13 mouse cellular contexts compared by ENCODE assay signal in genomic region chr5:67095153-67095552, GRCm38 (mm10). TPM values are rescaled to one million over a fixed set of nuclear protein-coding genes. Genes with fewer than 3 reads are reported as not detected.
DNase-seq lines count a peak whose midpoint lies in the region; ATAC-seq and TF ChIP-seq lines count a peak whose summit lies in the region.
"Had no signal": no experiment of that assay in that cellular context is flagged by ENCODE, and none has a peak within 500 bp of the region (broad histone marks: within the 10 kb centered on the region; RNA-seq: fewer than 3 reads in every experiment).

No protein-coding gene starts in this region.

- DNase-seq in intestine, embryonic 14.5 days (ENCODE audit: low spot score) = peak; percentile 67
- DNase-seq in right cerebral cortex, postnatal 4 days = peak; percentile 10
- DNase-seq in right cerebral cortex, postnatal 14 days = no peak
- no peak for DNase-seq in thymus, postnatal 10 days (ENCODE audit: low spot score in 2 of 2)
- DNase-seq in forebrain, embryonic 14.5 days (ENCODE audit: low spot score) = no peak
- DNase-seq: cerebellum, adult 11-12 months; spleen, adult 18-20 months had no signal

- no peak overlapping the region for H3K4me2 ChIP-seq in intestine, embryonic 14.5 days (ENCODE audit: low read length)
- no peak overlapping the region for H3K4me2 ChIP-seq in intestine, postnatal 0 days (replicated peaks; ENCODE audit: low read depth)
- H3K4me2 ChIP-seq in hindbrain, embryonic 15.5 days = peak overlapping the region; percentile 14; the same call in 1 of the 2 replicates
- no peak overlapping the region for H3K4me2 ChIP-seq in stomach, embryonic 16.5 days (ENCODE audit: low read depth, low read length)
- no peak overlapping the region for H3K4me2 ChIP-seq in forebrain, embryonic 14.5 days (ENCODE audit: low read length)
- H3K4me2 ChIP-seq: limb, embryonic 15.5 days had no signal

- peak overlapping the region; percentile 34 for H3K4me3 ChIP-seq in intestine, embryonic 14.5 days (ENCODE audit: low read depth, low read length)
- no peak overlapping the region for H3K4me3 ChIP-seq in intestine, postnatal 0 days (ENCODE audit: low read depth, low read length)
- H3K4me3 ChIP-seq in hindbrain, embryonic 15.5 days = peak overlapping the region; percentile 11
- peak overlapping the region; percentile 9; the same call in 1 of the 2 replicates for H3K4me3 ChIP-seq in stomach, embryonic 16.5 days (replicated peaks; ENCODE audit: low read length)
- H3K4me3 ChIP-seq in forebrain, embryonic 14.5 days (ENCODE audit: low read depth, low read length) = no peak overlapping the region
- H3K4me3 ChIP-seq: erythroblast, embryonic 14.5 days had no signal

- H3K4me1 ChIP-seq in intestine, embryonic 14.5 days (replicated peaks; ENCODE audit: control insufficient read depth, insufficient read depth, low read length) = no peaks in the 10 kb centered on the region
- H3K4me1 ChIP-seq in intestine, postnatal 0 days (replicated peaks; ENCODE audit: control insufficient read depth, insufficient read depth, low read length) = no peaks in the 10 kb centered on the region
- peaks cover 5% of the 10 kb centered on the region; the same call in 1 of the 2 replicates for H3K4me1 ChIP-seq in hindbrain, embryonic 15.5 days (replicated peaks)
- H3K4me1 ChIP-seq in stomach, embryonic 16.5 days (ENCODE audit: control insufficient read depth, insufficient read depth, low read length) = peaks cover 2% of the 10 kb centered on the region; the same call in 1 of the 2 replicates
- peaks cover 3% of the 10 kb centered on the region for H3K4me1 ChIP-seq in forebrain, embryonic 14.5 days (ENCODE audit: control insufficient read depth, insufficient read depth, low read length)

- ATAC-seq in intestine, embryonic 14.5 days (replicated peaks; ENCODE audit: low FRiP score, low TSS enrichment, low read depth) = no peak
- ATAC-seq in intestine, postnatal 0 days = no peak
- no peak for ATAC-seq in hindbrain, embryonic 15.5 days (ENCODE audit: low FRiP score, low read depth)
- no peak for ATAC-seq in stomach, embryonic 16.5 days (ENCODE audit: insufficient read depth, low FRiP score)
- no peak for ATAC-seq in forebrain, embryonic 14.5 days
- ATAC-seq: activated CD4-positive, CD25-positive, alpha-beta regulatory T cell, adult 4 months had no signal

- peak overlapping the region; percentile 64 for H3K27ac ChIP-seq in intestine, embryonic 14.5 days (ENCODE audit: low read depth)
- H3K27ac ChIP-seq in intestine, postnatal 0 days (ENCODE audit: low read depth, low read length) = no peak overlapping the region
- H3K27ac ChIP-seq in hindbrain, embryonic 15.5 days (replicated peaks) = peak overlapping the region; percentile 42; the same call in 1 of the 2 replicates
- H3K27ac ChIP-seq in stomach, embryonic 16.5 days (ENCODE audit: low read length) = peak overlapping the region; percentile 26; the same call in 1 of the 2 replicates
- H3K27ac ChIP-seq in forebrain, embryonic 14.5 days (ENCODE audit: low read depth, low read length) = no peak overlapping the region
- H3K27ac ChIP-seq: limb, embryonic 15.5 days had no signal

- H3K27me3 ChIP-seq in intestine, embryonic 14.5 days (replicated peaks; ENCODE audit: control insufficient read depth, insufficient read depth, low read length) = peaks cover 100% of the 10 kb centered on the region
- peaks cover 93% of the 10 kb centered on the region for H3K27me3 ChIP-seq in intestine, postnatal 0 days (replicated peaks; ENCODE audit: control insufficient read depth, insufficient read depth, low read length)
- peaks cover 88% of the 10 kb centered on the region for H3K27me3 ChIP-seq in hindbrain, embryonic 15.5 days
- H3K27me3 ChIP-seq in stomach, embryonic 16.5 days (ENCODE audit: control insufficient read depth, insufficient read depth, low read length) = peaks cover 84% of the 10 kb centered on the region
- H3K27me3 ChIP-seq in forebrain, embryonic 14.5 days (replicated peaks; ENCODE audit: control insufficient read depth, insufficient read depth, low read length) = peaks cover 87% of the 10 kb centered on the region

- H3K9me3 ChIP-seq in intestine, embryonic 14.5 days (ENCODE audit: control insufficient read depth, low read length) = no peaks in the 10 kb centered on the region
- H3K9me3 ChIP-seq in intestine, postnatal 0 days (ENCODE audit: control insufficient read depth) = no peaks in the 10 kb centered on the region
- H3K9me3 ChIP-seq in hindbrain, embryonic 15.5 days = no peaks in the 10 kb centered on the region
- H3K9me3 ChIP-seq in stomach, embryonic 16.5 days (replicated peaks; ENCODE audit: control insufficient read depth, low read length) = no peaks in the 10 kb centered on the region
- H3K9me3 ChIP-seq in forebrain, embryonic 14.5 days (replicated peaks; ENCODE audit: control insufficient read depth, low read length) = no peaks in the 10 kb centered on the region
- H3K9me3 ChIP-seq: limb, embryonic 15.5 days had no signal

- peak overlapping the region; percentile 53 for H3K9ac ChIP-seq in intestine, embryonic 14.5 days (ENCODE audit: low read length)
- no peak overlapping the region for H3K9ac ChIP-seq in intestine, postnatal 0 days (ENCODE audit: low read depth, low read length)
- H3K9ac ChIP-seq in hindbrain, embryonic 15.5 days = no peak overlapping the region
- H3K9ac ChIP-seq in stomach, embryonic 16.5 days (ENCODE audit: low read length) = no peak overlapping the region
- H3K9ac ChIP-seq in forebrain, embryonic 14.5 days (ENCODE audit: low read length) = no peak overlapping the region
- H3K9ac ChIP-seq: limb, embryonic 15.5 days had no signal

- TF ChIP-seq CTCF in intestine, postnatal 0 days (IDR thresholded peaks at IDR 0.05; ENCODE audit: low read depth) = no peak

- H3K36me3 ChIP-seq in intestine, embryonic 14.5 days (ENCODE audit: control insufficient read depth, insufficient read depth, low read length) = no peaks in the 10 kb centered on the region
- H3K36me3 ChIP-seq in intestine, postnatal 0 days (ENCODE audit: control insufficient read depth, insufficient read depth) = no peaks in the 10 kb centered on the region
- no peaks in the 10 kb centered on the region for H3K36me3 ChIP-seq in hindbrain, embryonic 15.5 days
- H3K36me3 ChIP-seq in stomach, embryonic 16.5 days (ENCODE audit: control insufficient read depth, insufficient read depth, low read length) = no peaks in the 10 kb centered on the region
- no peaks in the 10 kb centered on the region for H3K36me3 ChIP-seq in forebrain, embryonic 14.5 days (ENCODE audit: control insufficient read depth, insufficient read depth, low read length)
- H3K36me3 ChIP-seq: limb, embryonic 15.5 days had no signal

- under 1% methylated on average over 15 of the region's 15 CpGs for WGBS in intestine, embryonic 14.5 days
- WGBS in intestine, postnatal 0 days = 5% methylated on average over 15 of the region's 15 CpGs
- WGBS in hindbrain, embryonic 15.5 days = 1% methylated on average over 15 of the region's 15 CpGs
- WGBS in stomach, embryonic 16.5 days = 3% methylated on average over 15 of the region's 15 CpGs
- 2% methylated on average over 15 of the region's 15 CpGs for WGBS in forebrain, embryonic 14.5 days

RNA-seq across cellular contexts. Expression of gene Phox2b, which starts 3.9 kb away (rescaled TPM):
- 41.6 and 45.5 TPM in 2 replicates for polyA plus RNA-seq in intestine, embryonic 14.5 days (2014; fragmentation: Nextera tagmentation; extraction: Ambion mirVana)
- polyA plus RNA-seq in intestine, postnatal 0 days (2015; fragmentation: Nextera tagmentation; extraction: Ambion mirVana) = 10.8 and 12.0 TPM in 2 replicates
- polyA plus RNA-seq in hindbrain, embryonic 15.5 days (2015; fragmentation: Nextera tagmentation; extraction: Ambion mirVana) = 20.8 and 22.4 TPM in 2 replicates
- polyA plus RNA-seq in stomach, embryonic 16.5 days (2015; fragmentation: Nextera tagmentation; extraction: Ambion mirVana) = 11.9 and 12.5 TPM in 2 replicates
- not detected in 2 replicates for polyA plus RNA-seq in forebrain, embryonic 14.5 days (2014; fragmentation: Nextera tagmentation; extraction: Ambion mirVana)
- polyA plus RNA-seq: erythroblast, embryonic 14.5 days had no signal

Comparison
In these comparisons a context has a peak if more than half of its experiments do, and no peak if none do; other contexts are left out.
1. DNase-seq: peak in intestine, embryonic 14.5 days (single experiment) and right cerebral cortex, postnatal 4 days (single experiment); none in right cerebral cortex, postnatal 14 days (single experiment), thymus, postnatal 10 days (0 of 2) and forebrain, embryonic 14.5 days (single experiment).
2. H3K27ac ChIP-seq: peak in intestine, embryonic 14.5 days (single experiment), hindbrain, embryonic 15.5 days (single experiment) and stomach, embryonic 16.5 days (single experiment); none in intestine, postnatal 0 days (single experiment) and forebrain, embryonic 14.5 days (single experiment).
3. H3K4me3 ChIP-seq: peak in intestine, embryonic 14.5 days (single experiment), hindbrain, embryonic 15.5 days (single experiment) and stomach, embryonic 16.5 days (single experiment); none in intestine, postnatal 0 days (single experiment) and forebrain, embryonic 14.5 days (single experiment).
4. RNA of gene Phox2b, which starts 3.9 kb away (polyA plus RNA-seq): 41.6 to 45.5 TPM in intestine, embryonic 14.5 days, 20.8 to 22.4 TPM in hindbrain, embryonic 15.5 days, 11.9 to 12.5 TPM in stomach, embryonic 16.5 days and 10.8 to 12.0 TPM in intestine, postnatal 0 days; not detected in forebrain, embryonic 14.5 days; every median in the first group is over 10 times any median in the second.